Mouse (Mus musculus) myocyte (in vitro differentiated cells): ENCODE measurements around the gene Vwc2.

ENCODE experiments used
- CEBPB ChIP-seq: IDR thresholded peaks from 2 replicates; pipeline ENCODE4 v1.6.1; 2011; ENCODE audit warnings: mild to moderate bottlenecking, moderate library complexity; ENCODE audit not compliant: poor library complexity, insufficient read depth, severe bottlenecking
- E2F4 ChIP-seq: IDR thresholded peaks from one replicate; pipeline ENCODE4 v1.6.1; 2011; ENCODE audit warnings: mild to moderate bottlenecking, control low read depth, moderate library complexity; ENCODE audit not compliant: insufficient read depth
- MAX ChIP-seq: IDR thresholded peaks from one replicate; pipeline ENCODE4 v1.6.1; 2011; ENCODE audit warnings: low read depth, mild to moderate bottlenecking, control low read depth
- MYOD1 ChIP-seq, 3 experiments: IDR thresholded peaks; one replicate each; pipeline ENCODE4 v1.6.1; 2011; ENCODE audit warnings: control low read depth in 2 of 3, low read depth in 2 of 3, mild to moderate bottlenecking in 2 of 3, moderate library complexity in 1 of 3; ENCODE audit not compliant: insufficient read length in 2 of 3, control insufficient read depth in 1 of 3
- MYOG ChIP-seq, 3 experiments: IDR thresholded peaks; one replicate each; pipeline ENCODE4 v1.6.1; 2011; ENCODE audit warnings: control low read depth in 2 of 3, low read depth in 2 of 3, mild to moderate bottlenecking in 2 of 3; ENCODE audit not compliant: insufficient read length in 2 of 3, control insufficient read depth in 1 of 3, insufficient read depth in 1 of 3
- POLR2A ChIP-seq: IDR thresholded peaks from one replicate; pipeline ENCODE4 v1.6.1; 2011; ENCODE audit warnings: low read depth, mild to moderate bottlenecking, control low read depth, moderate library complexity; ENCODE audit not compliant: insufficient read length
- POLR2AphosphoS2 ChIP-seq: IDR thresholded peaks from one replicate; pipeline ENCODE4 v1.6.1; 2011; ENCODE audit warnings: low read depth, control low read depth; ENCODE audit not compliant: insufficient read length
- REST ChIP-seq: IDR thresholded peaks from one replicate; pipeline ENCODE4 v1.6.1; 2011; ENCODE audit warnings: mild to moderate bottlenecking, control low read depth, moderate library complexity; ENCODE audit not compliant: insufficient read depth, insufficient read length
- SRF ChIP-seq: IDR thresholded peaks from one replicate; pipeline ENCODE4 v1.6.1; 2011; ENCODE audit warnings: low read depth; ENCODE audit not compliant: control insufficient read depth, insufficient read length
- TCF12 ChIP-seq: IDR thresholded peaks from one replicate; pipeline ENCODE4 v1.6.1; 2011; ENCODE audit warnings: mild to moderate bottlenecking, control low read depth; ENCODE audit not compliant: poor library complexity, insufficient read depth, severe bottlenecking
- TCF3 ChIP-seq: IDR thresholded peaks from one replicate; pipeline ENCODE4 v1.6.1; 2011; ENCODE audit warnings: low read depth, control low read depth; ENCODE audit not compliant: insufficient read length
- USF1 ChIP-seq: IDR thresholded peaks from one replicate; pipeline ENCODE4 v1.6.1; 2011; ENCODE audit warnings: low read depth, mild to moderate bottlenecking, control low read depth, moderate library complexity

- no peak for TF ChIP-seq TCF3
- no peak for TF ChIP-seq POLR2A
- TF ChIP-seq E2F4: no peak
- no peak for TF ChIP-seq CEBPB
- TF ChIP-seq TCF12: no peak
- no peak for TF ChIP-seq MAX
- TF ChIP-seq USF1: no peak
- TF ChIP-seq MYOG (IDR thresholded peaks at IDR 0.05; ENCODE audit: control insufficient read depth in 1 of 3, insufficient read depth in 1 of 3, insufficient read length in 2 of 3, low read depth in 2 of 3): no peak
- TF ChIP-seq POLR2AphosphoS2: no peak
- TF ChIP-seq MYOD1 (IDR thresholded peaks at IDR 0.05; ENCODE audit: control insufficient read depth in 1 of 3, insufficient read length in 2 of 3, low read depth in 2 of 3): no peak
- TF ChIP-seq SRF: no peak
- TF ChIP-seq REST: no peak
Observed at GRCm38 (mm10) chr11:11088162-11088756, 25.8 kb upstream of the Vwc2 start.
